Mouse (Mus musculus) E14TG2a.4 (cell line): ENCODE measurements around the gene Ckap4.

Experiments used
- H3K27me3 ChIP-seq: 2 replicates; pipeline ENCODE4 v1.6.1; 2014; ENCODE audit warnings: low read length, control low read depth; ENCODE audit not compliant: insufficient read depth
- H3K36me3 ChIP-seq: 2 replicates; pipeline ENCODE4 v1.6.1; 2014; ENCODE audit warnings: low read length, control low read depth; ENCODE audit not compliant: insufficient read depth
- H3K4me1 ChIP-seq: replicated peaks from 2 replicates; pipeline ENCODE4 v1.6.1; 2014; ENCODE audit warnings: low read depth, low read length, control low read depth
- H3K4me3 ChIP-seq: replicated peaks from 2 replicates; pipeline ENCODE4 v1.5.1; 2014; ENCODE audit warnings: mild to moderate bottlenecking, low read length
- H3K9me3 ChIP-seq: 2 replicates; pipeline ENCODE4 v1.6.1; 2014; ENCODE audit warnings: low read length, control low read depth
- CTCF ChIP-seq: conservative IDR thresholded peaks from 2 replicates; pipeline ENCODE4 v1.5.1; 2014; ENCODE audit warnings: low read length
- NANOG ChIP-seq: IDR thresholded peaks from 2 replicates; pipeline ENCODE4 v1.6.1; 2014; ENCODE audit warnings: borderline replicate concordance, low read length, mixed read lengths
- POU5F1 ChIP-seq: IDR thresholded peaks from 2 replicates; pipeline ENCODE4 v1.6.1; 2014; ENCODE audit warnings: low read length, borderline replicate concordance

Ckap4 gene

GRCm38 (mm10) chr10:84554291-84555009 is 20.6 kb upstream of the Ckap4 start:
- Histone ChIP-seq H3K36me3 (peaks cover 35% of the 10 kb centered on the region), H3K4me1 (peaks cover 59% of the 10 kb centered on the region), H3K27me3 (no peaks in the 10 kb centered on the region), H3K4me3 (peak overlapping the region; percentile 78), H3K9me3 (peaks cover 38% of the 10 kb centered on the region)
- TF ChIP-seq CTCF: no peak
- TF ChIP-seq NANOG: peak; percentile 3; the same call in 1 of the 2 replicates

GRCm38 (mm10) chr10:84552477-84552876 is 18.6 kb upstream of the Ckap4 start:
- H3K9me3 ChIP-seq: peaks cover 24% of the 10 kb centered on the region

GRCm38 (mm10) chr10:84551846-84552245 is 18.0 kb upstream of the Ckap4 start:
- peaks cover 71% of the 10 kb centered on the region for H3K4me1 ChIP-seq
- peaks cover 18% of the 10 kb centered on the region for H3K9me3 ChIP-seq
- TF ChIP-seq POU5F1 (no peak), CTCF (no peak), NANOG (no peak)
- H3K4me3 ChIP-seq: peak overlapping the region; percentile 78
- no peaks in the 10 kb centered on the region for H3K27me3 ChIP-seq
- H3K36me3 ChIP-seq: peaks cover 61% of the 10 kb centered on the region

More at GRCm38 (mm10) chr10:84552477-84552876, 18.6 kb upstream of the Ckap4 start:
- Histone ChIP-seq H3K27me3 (no peaks in the 10 kb centered on the region), H3K4me1 (peaks cover 76% of the 10 kb centered on the region), H3K4me3 (peak overlapping the region; percentile 78), H3K36me3 (peaks cover 54% of the 10 kb centered on the region)
- TF ChIP-seq NANOG (no peak), POU5F1 (no peak), CTCF (no peak)

GRCm38 (mm10) chr10:84549920-84550293 is 16.0 kb upstream of the Ckap4 start:
- Histone ChIP-seq H3K27me3 (no peaks in the 10 kb centered on the region), H3K4me3 (peak overlapping the region; percentile 46; the same call in 1 of the 2 replicates), H3K4me1 (peaks cover 64% of the 10 kb centered on the region), H3K36me3 (peaks cover 65% of the 10 kb centered on the region), H3K9me3 (peaks cover 9% of the 10 kb centered on the region; the same call in 1 of the 2 replicates)
- TF ChIP-seq POU5F1 (no peak), NANOG (no peak), CTCF (no peak)

DNA sequence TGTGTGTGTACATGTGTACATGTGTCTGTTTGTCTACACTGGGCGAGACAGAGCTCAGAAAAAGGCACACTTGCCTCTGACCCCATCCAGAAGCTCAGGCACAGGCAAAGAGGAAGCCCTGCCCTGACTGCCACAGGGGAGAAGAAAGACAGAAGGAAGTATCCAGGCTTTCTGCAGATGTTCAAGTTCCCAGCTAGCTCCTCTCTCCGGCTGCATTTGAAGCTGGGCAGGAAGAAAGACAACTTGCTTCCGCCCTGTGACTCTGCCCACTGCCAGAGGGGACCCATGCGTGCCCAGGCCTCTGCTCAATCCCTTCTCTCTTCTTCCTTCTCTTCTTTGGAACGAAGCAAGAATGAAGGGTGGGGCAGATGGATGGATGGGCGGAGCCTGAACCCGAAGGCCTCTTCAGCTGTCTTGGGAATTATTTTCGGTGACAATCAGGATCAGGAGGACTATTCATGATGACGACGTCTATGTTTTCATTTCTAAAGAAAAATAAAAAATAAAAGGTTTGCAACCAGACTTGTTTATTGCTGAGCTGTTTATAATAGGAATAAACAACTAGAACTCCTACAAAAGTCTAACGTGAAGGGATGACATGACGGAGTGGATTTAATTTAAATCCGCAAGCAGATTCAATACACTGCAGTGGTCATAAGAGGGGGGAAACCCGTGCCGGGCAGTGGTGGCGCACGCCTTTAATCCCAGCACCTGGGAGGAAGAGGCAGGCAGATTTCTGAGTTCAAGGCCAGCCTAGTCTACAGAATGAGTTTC is 15.5 kb upstream of the Ckap4 start:
- no peaks in the 10 kb centered on the region for H3K27me3 ChIP-seq
- H3K4me3 ChIP-seq: peak overlapping the region; percentile 46
- TF ChIP-seq POU5F1: no peak
- no peak for TF ChIP-seq CTCF
- TF ChIP-seq NANOG: no peak
- peaks cover 9% of the 10 kb centered on the region; the same call in 1 of the 2 replicates for H3K9me3 ChIP-seq
- peaks cover 67% of the 10 kb centered on the region for H3K36me3 ChIP-seq
- H3K4me1 ChIP-seq: peaks cover 69% of the 10 kb centered on the region

DNA sequence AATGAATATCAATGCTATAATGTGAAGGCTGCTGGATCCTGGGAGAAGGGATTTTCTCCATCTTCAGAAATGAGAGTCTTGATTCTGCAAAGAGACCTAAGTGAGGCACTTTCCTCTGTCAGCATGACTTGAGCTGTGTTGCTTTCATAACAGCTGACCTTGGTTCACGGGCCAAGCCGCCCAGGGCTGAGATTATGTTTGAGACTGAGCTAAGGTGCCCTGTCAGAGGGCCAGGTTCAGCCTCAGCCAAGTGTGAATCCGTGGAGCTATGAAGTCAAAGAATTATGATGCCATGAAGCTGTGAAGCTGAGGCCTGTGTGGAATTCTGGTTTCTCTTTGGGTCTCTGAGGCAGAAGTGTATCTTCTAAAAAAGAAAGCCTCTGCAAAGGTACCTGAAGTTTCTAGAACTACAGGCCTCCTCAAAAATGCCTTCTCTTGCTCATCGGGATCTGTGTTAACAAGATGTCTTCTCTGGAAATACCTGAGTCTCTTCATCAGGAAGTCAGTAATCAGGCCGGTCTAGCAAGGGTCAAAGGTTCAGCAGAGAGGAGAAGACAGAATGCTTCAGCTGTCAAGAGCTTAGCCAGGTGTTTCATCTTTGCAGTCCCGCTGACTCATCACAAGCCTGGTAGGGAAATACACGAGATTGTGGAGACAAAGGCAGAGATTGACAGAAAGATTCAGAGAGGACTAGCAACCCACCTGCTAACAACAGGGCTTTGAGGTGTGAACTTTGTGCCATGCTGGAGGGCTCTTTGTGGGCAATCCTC is 11.2 kb upstream of the Ckap4 start:
- no peaks in the 10 kb centered on the region for H3K27me3 ChIP-seq
- no peak overlapping the region for H3K4me3 ChIP-seq
- H3K9me3 ChIP-seq: no peaks in the 10 kb centered on the region
- TF ChIP-seq CTCF: no peak
- no peak for TF ChIP-seq NANOG
- TF ChIP-seq POU5F1: no peak
- peaks cover 42% of the 10 kb centered on the region for H3K36me3 ChIP-seq
- peaks cover 43% of the 10 kb centered on the region for H3K4me1 ChIP-seq

GRCm38 (mm10) chr10:84542802-84543658 is 9.2 kb upstream of the Ckap4 start:
- TF ChIP-seq CTCF (no peak), NANOG (no peak), POU5F1 (no peak)
- peaks cover 23% of the 10 kb centered on the region for H3K4me1 ChIP-seq

More at GRCm38 (mm10) chr10:84542802-84543658, 9.2 kb upstream of the Ckap4 start:
- H3K4me3 ChIP-seq: no peak overlapping the region
- no peaks in the 10 kb centered on the region for H3K27me3 ChIP-seq
- H3K36me3 ChIP-seq: peaks cover 24% of the 10 kb centered on the region
- no peaks in the 10 kb centered on the region for H3K9me3 ChIP-seq
